Mouse (Mus musculus) ES-E14 (cell line): ENCODE measurements at regions not wholly inside any gene's neighbourhood (a gene's known extent, or its start where the extent isn't known, plus 50 kb on each side); places are given as distances from the start of the nearest gene placed in this dataset.

Experiments used
- DNase-seq: peaks from one replicate; pipeline ENCODE4 v3.0.0-alpha.2; 2013; ENCODE audit warnings: low read depth, low spot score
- H3K27ac ChIP-seq: 2 replicates; pipeline ENCODE4 v1.5.1; 2012; ENCODE audit warnings: low read depth, mild to moderate bottlenecking, low read length, moderate library complexity, mixed read lengths; ENCODE audit not compliant: poor library complexity, insufficient read depth, severe bottlenecking
- H3K36me3 ChIP-seq: 2 replicates; pipeline ENCODE4 v1.6.1; 2012; ENCODE audit warnings: mild to moderate bottlenecking, low read length, moderate library complexity, mixed read lengths; ENCODE audit not compliant: control insufficient read depth, poor library complexity, insufficient read depth, severe bottlenecking
- H3K4me1 ChIP-seq, 2 experiments: fragments of 150-350 bp in 1 of 2; sonication (generic) in 1 of 2; 2 replicates each; pipeline ENCODE4 v1.6.1; 2012; ENCODE audit warnings: low read length in 2 of 2, mild to moderate bottlenecking in 1 of 2, mixed read lengths in 1 of 2; ENCODE audit not compliant: control insufficient read depth in 2 of 2, insufficient read depth in 2 of 2, poor library complexity in 1 of 2
- H3K4me3 ChIP-seq, 2 experiments: fragments of 150-350 bp in 1 of 2; sonication (generic) in 1 of 2; 2 replicates each; pipeline ENCODE4 v1.5.1; 2012; ENCODE audit warnings: low read length in 2 of 2, low read depth in 1 of 2, mild to moderate bottlenecking in 1 of 2, mixed read lengths in 1 of 2; ENCODE audit not compliant: insufficient read depth in 1 of 2, poor library complexity in 1 of 2, severe bottlenecking in 1 of 2
- H3K9ac ChIP-seq: 2 replicates; pipeline ENCODE4 v1.6.1; 2012; ENCODE audit warnings: low read depth, mild to moderate bottlenecking, low read length, mixed read lengths; ENCODE audit not compliant: poor library complexity, insufficient read depth, severe bottlenecking
- H3K9me3 ChIP-seq: fragments of 150-350 bp; sonication (generic); 2 replicates; pipeline ENCODE4 v1.6.1; 2012; ENCODE audit warnings: low read depth, mild to moderate bottlenecking, low read length; ENCODE audit not compliant: control insufficient read depth, insufficient read depth
- CHD2 ChIP-seq: IDR thresholded peaks from 2 replicates; pipeline ENCODE4 v1.6.1; 2014; ENCODE audit warnings: mild to moderate bottlenecking, low read depth, low read length, inconsistent platforms
- HCFC1 ChIP-seq: IDR thresholded peaks from 2 replicates; pipeline ENCODE4 v1.6.1; 2012; ENCODE audit warnings: low read length, inconsistent platforms, borderline replicate concordance; ENCODE audit not compliant: insufficient read depth
- MAFK ChIP-seq: IDR thresholded peaks from 2 replicates; pipeline ENCODE4 v1.6.1; 2014; ENCODE audit warnings: mild to moderate bottlenecking, low read depth, low read length, inconsistent platforms; ENCODE audit not compliant: insufficient read depth
- ZC3H11A ChIP-seq: IDR thresholded peaks from 2 replicates; pipeline ENCODE4 v1.6.1; 2012; ENCODE audit warnings: low read depth, mild to moderate bottlenecking, inconsistent platforms, low read length, borderline replicate concordance
- ZNF384 ChIP-seq: IDR thresholded peaks from 2 replicates; pipeline ENCODE4 v1.6.1; 2012; ENCODE audit warnings: low read depth, low read length, inconsistent platforms
- in situ Hi-C, 2 experiments: fragments of 600-800 bp; cut with MboI; formaldehyde crosslinking; loops; one replicate each; pipeline ENCODE4 v1.15.1; 2025; ENCODE audit warnings: low sequenced_read_pairs in 2 of 2, inconsistent platforms in 1 of 2; ENCODE audit not compliant: unreplicated experiment in 2 of 2

DNA sequence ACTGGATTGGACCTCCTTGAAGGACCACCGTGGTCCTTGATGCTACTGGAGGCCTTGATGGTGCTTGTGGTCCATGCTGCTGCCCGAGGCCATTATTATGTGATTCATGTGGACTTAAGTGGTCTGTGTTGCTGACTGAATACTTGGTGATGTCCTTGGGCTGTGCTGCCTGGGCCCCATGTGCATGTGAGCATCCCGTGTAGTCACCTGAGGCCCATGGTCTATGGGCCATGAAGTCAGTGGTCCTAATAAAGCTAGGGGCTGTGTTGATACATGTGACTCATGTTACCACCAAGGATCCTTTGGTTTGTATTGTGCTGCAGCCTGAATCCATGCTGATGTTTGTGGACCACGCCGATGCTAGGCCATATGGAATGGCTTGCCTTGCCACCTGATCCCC, 456.1 kb upstream of the Zic4 start:
- no peaks in the 10 kb centered on the region for H3K4me1 ChIP-seq
- no peak overlapping the region for H3K4me3 ChIP-seq
- TF ChIP-seq HCFC1 (no peak), ZC3H11A (no peak), MAFK (no peak), ZNF384 (no peak), CHD2 (no peak)
- no peaks in the 10 kb centered on the region for H3K9me3 ChIP-seq
- in situ Hi-C loops: no loop called here
- H3K9ac ChIP-seq: no peak overlapping the region
- no peak for DNase-seq
- H3K27ac ChIP-seq: no peak overlapping the region
- H3K36me3 ChIP-seq: no peaks in the 10 kb centered on the region

DNA sequence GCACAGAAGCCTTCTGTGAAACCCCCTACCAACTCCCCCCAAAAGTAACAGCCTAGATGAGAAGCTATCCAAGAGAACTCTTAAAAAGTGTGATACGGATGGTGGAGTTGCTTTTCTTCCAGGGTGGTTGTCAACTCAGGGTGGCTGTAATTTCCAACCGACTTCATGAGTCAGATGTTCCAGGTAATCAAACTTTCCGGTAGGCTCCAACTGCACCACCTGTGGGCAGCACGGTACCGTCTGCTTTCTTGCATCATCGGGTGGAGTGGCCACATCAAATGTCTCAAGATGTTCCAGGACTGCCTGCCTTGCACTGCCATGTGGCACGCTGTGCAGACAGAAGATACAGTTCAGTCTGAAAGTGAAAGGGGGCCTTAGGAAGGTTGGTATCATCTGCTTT, 455.5 kb upstream of the Zic4 start:
- H3K36me3 ChIP-seq: no peaks in the 10 kb centered on the region
- no peak overlapping the region for H3K4me3 ChIP-seq
- H3K27ac ChIP-seq: no peak overlapping the region
- H3K9ac ChIP-seq: no peak overlapping the region
- DNase-seq: no peak
- TF ChIP-seq ZNF384 (no peak), MAFK (no peak), HCFC1 (no peak), ZC3H11A (no peak), CHD2 (no peak)
- H3K9me3 ChIP-seq: no peaks in the 10 kb centered on the region
- no peaks in the 10 kb centered on the region for H3K4me1 ChIP-seq
- in situ Hi-C loops: no loop called here

DNA sequence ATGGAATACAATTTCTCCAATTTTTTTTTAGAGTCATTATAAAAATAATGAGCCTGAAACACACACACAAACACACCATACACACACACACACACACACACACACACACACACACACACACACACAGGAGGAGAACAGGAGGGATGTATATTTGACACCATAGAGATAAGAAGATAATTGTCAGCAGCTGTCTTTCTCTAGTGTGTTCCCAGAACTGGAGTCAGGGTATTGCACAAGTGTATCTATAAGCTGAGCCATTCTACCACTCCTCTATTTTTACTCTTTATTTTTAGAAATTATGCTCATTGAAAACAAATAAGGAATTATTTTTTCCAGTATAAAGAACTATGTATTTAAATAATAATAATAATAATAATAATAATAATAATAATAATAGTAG, 407.6 kb upstream of the Zic4 start:
- Histone ChIP-seq H3K9me3 (no peaks in the 10 kb centered on the region), H3K27ac (no peak overlapping the region), H3K36me3 (no peaks in the 10 kb centered on the region), H3K9ac (no peak overlapping the region), H3K4me1 (no peaks in the 10 kb centered on the region), H3K4me3 (no peak overlapping the region)
- in situ Hi-C loops: no loop called here
- no peak for TF ChIP-seq MAFK
- TF ChIP-seq CHD2: no peak
- TF ChIP-seq ZNF384: no peak
- TF ChIP-seq HCFC1: no peak
- no peak for TF ChIP-seq ZC3H11A
- no peak for DNase-seq

DNA sequence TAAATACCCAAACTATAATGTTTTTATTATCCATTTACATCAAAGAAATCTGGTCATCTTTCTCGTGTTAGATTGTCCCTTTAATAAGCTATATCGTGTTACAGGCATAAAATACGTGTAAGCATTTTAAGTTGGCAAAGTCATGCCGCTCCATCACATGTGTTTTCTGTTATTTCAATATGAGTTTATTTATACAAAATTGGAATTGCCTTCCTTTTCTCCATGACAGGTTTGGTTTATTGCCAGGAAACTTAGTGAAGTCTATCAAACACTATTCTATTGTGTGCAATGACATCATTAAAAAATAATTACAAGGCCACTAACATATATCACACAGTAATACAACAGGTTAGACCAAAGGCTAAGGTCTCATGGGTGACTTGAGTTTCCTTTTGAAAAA, 400.8 kb upstream of the Zic4 start:
- TF ChIP-seq ZC3H11A (no peak), ZNF384 (no peak), HCFC1 (no peak), MAFK (no peak)
- Histone ChIP-seq H3K4me1 (no peaks in the 10 kb centered on the region), H3K9me3 (no peaks in the 10 kb centered on the region), H3K27ac (no peak overlapping the region), H3K36me3 (no peaks in the 10 kb centered on the region), H3K9ac (no peak overlapping the region), H3K4me3 (no peak overlapping the region)
- DNase-seq: no peak
- in situ Hi-C loops: no loop called here

DNA sequence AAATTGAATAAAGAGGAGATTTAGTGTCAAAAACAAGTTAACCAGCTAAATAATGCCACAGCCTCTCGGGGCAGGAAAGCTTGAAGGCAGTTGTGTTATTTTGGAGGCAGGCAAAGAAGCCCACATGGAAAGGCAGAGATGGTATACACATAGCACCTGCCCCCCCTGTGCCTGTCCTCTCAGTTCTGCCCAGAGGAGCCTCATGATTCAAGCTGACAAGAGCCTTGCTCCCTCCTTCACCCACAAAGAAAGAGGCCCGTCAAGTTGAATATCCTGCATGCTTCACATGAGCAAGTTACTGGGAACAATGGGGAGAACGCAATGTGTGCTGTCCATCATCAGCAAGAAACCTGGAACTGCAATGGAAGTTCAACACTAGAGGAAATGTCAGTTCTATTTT, 398.2 kb upstream of the Zic4 start:
- TF ChIP-seq HCFC1 (no peak), MAFK (no peak), ZNF384 (no peak), CHD2 (no peak)
- in situ Hi-C loops: no loop called here
- H3K36me3 ChIP-seq: no peaks in the 10 kb centered on the region
- H3K4me3 ChIP-seq: no peak overlapping the region
- DNase-seq: no peak
- H3K27ac ChIP-seq: no peak overlapping the region
- H3K4me1 ChIP-seq: no peaks in the 10 kb centered on the region
- no peak overlapping the region for H3K9ac ChIP-seq
- H3K9me3 ChIP-seq: no peaks in the 10 kb centered on the region
